Mouse (Mus musculus) embryonic facial prominence, embryonic 11.5 days (tissue): ENCODE data around the gene Mgat4c. TPM values are rescaled to one million over a fixed set of nuclear protein-coding genes. Genes with fewer than 3 reads are reported as not detected.

Experiments used
- ATAC-seq: fragments of 200-750 bp; cut with Nextera tagmentation; replicated peaks from 2 replicates; pipeline ENCODE4 v1.8.0; 2017; ENCODE audit warnings: low read depth; ENCODE audit not compliant: insufficient number of reproducible peaks, low FRiP score, low TSS enrichment
- DNase-seq: peaks from one replicate; pipeline ENCODE4 v3.0.0-alpha.2; 2015; ENCODE audit warnings: low spot score
- H3K27ac ChIP-seq: fragments of 300-500 bp; sonication (generic); replicated peaks from 2 replicates; pipeline ENCODE4 v1.5.1; 2014; ENCODE audit warnings: mild to moderate bottlenecking, low read depth, low read length, control low read depth
- H3K27me3 ChIP-seq: fragments of 300-500 bp; sonication (generic); 2 replicates; pipeline ENCODE4 v1.6.1; 2014; ENCODE audit warnings: mild to moderate bottlenecking, low read length, moderate library complexity, mixed read lengths; ENCODE audit not compliant: control insufficient read depth, insufficient read depth
- H3K36me3 ChIP-seq: fragments of 300-500 bp; sonication (generic); replicated peaks from 2 replicates; pipeline ENCODE4 v1.6.1; 2014; ENCODE audit warnings: low read depth, mild to moderate bottlenecking, low read length, moderate library complexity, mixed read lengths; ENCODE audit not compliant: control insufficient read depth, insufficient read depth
- H3K4me1 ChIP-seq: fragments of 300-500 bp; sonication (generic); 2 replicates; pipeline ENCODE4 v1.6.1; 2014; ENCODE audit warnings: low read length, mixed read lengths; ENCODE audit not compliant: control insufficient read depth, insufficient read depth
- H3K4me2 ChIP-seq: fragments of 300-500 bp; sonication (generic); 2 replicates; pipeline ENCODE4 v1.6.1; 2014; ENCODE audit warnings: low read depth, mild to moderate bottlenecking, control low read depth, low read length, moderate library complexity
- H3K4me3 ChIP-seq: fragments of 300-500 bp; sonication (generic); 2 replicates; pipeline ENCODE4 v1.5.1; 2014; ENCODE audit warnings: low read depth, low read length, control low read depth
- H3K9ac ChIP-seq: fragments of 300-500 bp; sonication (generic); replicated peaks from 2 replicates; pipeline ENCODE4 v1.6.1; 2014; ENCODE audit warnings: mild to moderate bottlenecking, control low read depth, low read length
- H3K9me3 ChIP-seq: fragments of 300-500 bp; sonication (generic); replicated peaks from 2 replicates; pipeline ENCODE4 v1.6.1; 2016; ENCODE audit warnings: mild to moderate bottlenecking, low read length, inconsistent platforms, mixed read lengths; ENCODE audit not compliant: control insufficient read depth
- WGBS: fragments of 180-500 bp; shearing (Covaris S2); extraction: QIAGEN DNeasy Blood & Tissue Kit; methylation state at CpG from one replicate; pipeline ENCODE4 v1.1.7; 2014; 5-methylcytosine and 5-hydroxymethylcytosine counted together
- polyA plus RNA-seq: library from polyadenylated mRNA; unstranded; fragments of >200 nt; fragmentation: Nextera tagmentation; extraction: Ambion mirVana; gene quantifications from 2 replicates; pipeline ENCODE4 v1.2.1, GENCODE M21; 2014

Gene Mgat4c
- polyA plus RNA-seq, 1 experiment from 2014 or later = 0.58 TPM

DNA sequence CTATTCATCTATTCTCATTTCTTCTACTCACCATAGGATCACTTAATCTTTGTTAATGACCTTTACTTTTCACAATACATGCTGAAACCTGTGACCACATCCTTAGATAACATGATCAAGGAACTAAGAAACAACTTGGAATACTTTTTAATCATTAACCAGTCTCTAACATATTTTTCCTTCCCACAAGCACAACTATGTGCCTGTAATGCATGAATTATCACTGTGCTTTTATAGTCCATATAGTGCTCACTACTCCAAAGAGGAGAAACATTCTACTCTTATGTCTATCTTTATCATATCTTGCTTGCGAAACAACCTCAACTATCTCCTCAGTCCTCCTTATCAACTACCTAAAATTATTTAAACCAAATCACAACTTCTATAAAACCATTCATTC lies 114.2 kb downstream of the Mgat4c start:
- Histone ChIP-seq H3K4me1 (no peaks in the 10 kb centered on the region), H3K9me3 (no peaks in the 10 kb centered on the region), H3K4me2 (no peak overlapping the region), H3K27ac (no peak overlapping the region), H3K9ac (no peak overlapping the region), H3K36me3 (no peaks in the 10 kb centered on the region), H3K4me3 (no peak overlapping the region), H3K27me3 (no peaks in the 10 kb centered on the region)
- WGBS = 91% methylated on average over 1 of the region's 1 CpGs
- DNase-seq = no peak
- no peak for ATAC-seq

DNA sequence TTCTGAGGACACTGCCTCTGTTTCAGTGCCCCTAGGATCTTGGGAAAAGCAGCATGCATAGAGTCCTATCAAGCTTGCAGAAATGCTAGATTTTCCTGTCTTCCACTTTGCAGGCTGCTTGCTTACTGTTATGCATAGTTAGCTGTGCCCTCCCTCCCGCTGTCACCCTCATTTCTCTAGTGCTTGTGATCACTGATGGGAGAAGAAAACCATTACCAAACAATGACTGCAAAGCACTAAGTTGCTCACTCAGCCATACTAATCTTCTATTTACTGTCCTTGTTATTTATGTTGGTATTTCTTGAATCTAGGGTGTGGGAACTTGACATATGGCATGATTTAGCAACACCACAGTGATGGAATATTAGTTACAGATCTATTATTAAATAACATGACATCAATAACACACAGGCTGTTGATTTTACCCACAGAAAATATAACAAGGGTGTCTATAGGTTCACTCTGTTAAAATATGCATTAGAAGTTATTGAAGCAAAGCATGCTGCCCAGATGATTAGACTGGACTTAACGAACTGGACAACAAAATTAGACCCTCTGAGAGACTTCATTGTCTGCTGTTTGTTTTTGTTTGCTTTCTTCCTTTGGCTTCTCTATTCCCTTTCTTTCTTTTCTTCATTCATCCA lies 117.7 kb downstream of the Mgat4c start:
- ATAC-seq (no peak), DNase-seq (no peak)
- Histone ChIP-seq H3K9ac (no peak overlapping the region), H3K4me1 (no peaks in the 10 kb centered on the region), H3K4me3 (no peak overlapping the region), H3K27me3 (no peaks in the 10 kb centered on the region), H3K9me3 (no peaks in the 10 kb centered on the region), H3K27ac (no peak overlapping the region), H3K4me2 (no peak overlapping the region), H3K36me3 (no peaks in the 10 kb centered on the region)
- WGBS = 58% methylated on average over 2 of the region's 2 CpGs

DNA sequence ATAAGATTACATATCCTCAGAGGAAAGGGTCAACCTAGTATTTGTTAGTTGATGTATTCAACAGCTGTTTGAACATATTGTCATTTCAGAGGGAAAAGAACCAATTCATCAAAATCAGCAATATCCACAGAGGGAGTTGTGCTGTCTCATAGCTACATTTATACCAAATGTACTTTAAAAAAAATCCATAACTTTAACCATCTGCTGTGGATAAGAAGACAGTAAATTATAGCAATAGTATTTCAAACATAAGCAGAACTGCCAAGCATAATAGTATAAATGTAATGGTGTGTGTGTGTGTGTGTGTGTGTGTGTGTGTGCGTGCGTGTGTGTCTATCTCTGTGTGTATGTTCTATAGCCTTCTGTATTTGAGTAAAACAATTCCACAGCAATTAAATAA lies 127.5 kb downstream of the Mgat4c start:
- Histone ChIP-seq H3K27ac (no peak overlapping the region), H3K36me3 (no peaks in the 10 kb centered on the region), H3K4me1 (no peaks in the 10 kb centered on the region), H3K27me3 (no peaks in the 10 kb centered on the region), H3K9me3 (no peaks in the 10 kb centered on the region), H3K4me3 (no peak overlapping the region), H3K9ac (no peak overlapping the region), H3K4me2 (no peak overlapping the region)
- 86% methylated on average over 2 of the region's 2 CpGs for WGBS
- no peak for DNase-seq
- ATAC-seq = no peak

DNA sequence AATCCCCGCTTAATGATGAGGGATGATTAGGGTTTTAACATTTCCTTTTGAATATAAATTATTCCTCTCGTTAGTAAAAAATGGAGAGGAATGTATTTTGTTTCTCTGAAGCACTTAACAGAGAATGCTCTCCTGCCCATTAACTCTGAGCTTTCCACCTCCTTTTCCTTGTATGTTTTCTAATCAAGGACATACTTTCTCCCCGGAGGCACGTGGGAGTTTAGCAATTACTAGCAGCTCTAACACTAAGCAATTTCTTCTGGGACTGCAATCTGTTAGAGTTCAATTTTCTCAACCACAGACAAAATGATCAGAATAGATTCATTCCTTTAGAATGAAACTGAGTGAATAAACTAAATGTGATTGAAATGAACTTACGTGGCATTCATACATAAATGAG lies 135.6 kb downstream of the Mgat4c start:
- DNase-seq (peak; percentile 4), ATAC-seq (no peak)
- no peaks in the 10 kb centered on the region for H3K4me1 ChIP-seq
- no peak overlapping the region for H3K4me2 ChIP-seq
- 67% methylated on average over 5 of the region's 5 CpGs for WGBS
- H3K9ac ChIP-seq = no peak overlapping the region
- no peak overlapping the region for H3K4me3 ChIP-seq
- no peaks in the 10 kb centered on the region for H3K9me3 ChIP-seq
- H3K27ac ChIP-seq = no peak overlapping the region
- H3K27me3 ChIP-seq = no peaks in the 10 kb centered on the region
- H3K36me3 ChIP-seq = no peaks in the 10 kb centered on the region

DNA sequence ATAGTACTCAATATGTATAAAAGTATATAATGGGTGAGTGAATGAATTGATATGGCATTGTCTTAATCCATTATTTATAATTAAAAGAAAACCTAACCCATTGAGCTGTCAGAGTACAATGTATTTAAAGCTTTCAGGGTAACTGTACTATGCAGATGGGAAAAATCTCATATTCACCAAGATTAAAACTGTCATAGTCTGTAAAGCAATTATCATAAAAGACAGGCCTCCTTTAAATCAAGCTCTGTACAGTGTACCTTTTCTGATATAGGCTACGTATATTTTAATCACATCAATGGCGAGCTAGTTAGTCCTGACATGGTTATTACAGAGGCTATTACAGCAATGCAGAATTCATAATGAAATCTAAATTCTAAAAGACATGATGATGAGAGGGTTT lies 146.7 kb downstream of the Mgat4c start:
- WGBS = 88% methylated on average over 2 of the region's 2 CpGs
- DNase-seq = no peak
- Histone ChIP-seq H3K27ac (no peak overlapping the region), H3K9me3 (no peaks in the 10 kb centered on the region), H3K4me2 (no peak overlapping the region), H3K4me3 (no peak overlapping the region), H3K4me1 (no peaks in the 10 kb centered on the region), H3K9ac (no peak overlapping the region), H3K36me3 (no peaks in the 10 kb centered on the region), H3K27me3 (no peaks in the 10 kb centered on the region)
- no peak for ATAC-seq

DNA sequence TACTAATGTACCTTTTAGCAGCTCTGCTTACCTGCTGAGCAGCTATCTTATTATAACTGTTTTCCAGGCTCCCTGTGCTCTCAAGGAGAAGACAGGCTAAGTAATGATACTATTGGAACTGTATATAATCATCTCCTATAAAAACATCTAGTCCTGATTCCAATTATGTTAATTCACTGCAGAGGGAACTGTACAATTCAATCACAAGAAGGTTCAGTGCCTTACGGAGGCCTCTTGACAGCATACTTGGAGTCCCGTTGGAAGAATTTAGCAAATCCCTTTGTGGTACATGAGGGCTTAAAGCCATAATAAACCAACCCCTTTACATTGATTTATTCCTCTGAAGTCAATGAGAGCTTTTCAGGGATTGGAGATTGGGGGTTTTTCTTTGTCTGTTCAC lies 174.8 kb downstream of the Mgat4c start:
- ATAC-seq (no peak), DNase-seq (no peak)
- H3K4me2 ChIP-seq = no peak overlapping the region
- no peaks in the 10 kb centered on the region for H3K36me3 ChIP-seq
- H3K27ac ChIP-seq = no peak overlapping the region
- 54% methylated on average over 2 of the region's 2 CpGs for WGBS
- H3K4me3 ChIP-seq = no peak overlapping the region
- no peak overlapping the region for H3K9ac ChIP-seq
- no peaks in the 10 kb centered on the region for H3K4me1 ChIP-seq
- H3K27me3 ChIP-seq = no peaks in the 10 kb centered on the region
- H3K9me3 ChIP-seq = no peaks in the 10 kb centered on the region

DNA sequence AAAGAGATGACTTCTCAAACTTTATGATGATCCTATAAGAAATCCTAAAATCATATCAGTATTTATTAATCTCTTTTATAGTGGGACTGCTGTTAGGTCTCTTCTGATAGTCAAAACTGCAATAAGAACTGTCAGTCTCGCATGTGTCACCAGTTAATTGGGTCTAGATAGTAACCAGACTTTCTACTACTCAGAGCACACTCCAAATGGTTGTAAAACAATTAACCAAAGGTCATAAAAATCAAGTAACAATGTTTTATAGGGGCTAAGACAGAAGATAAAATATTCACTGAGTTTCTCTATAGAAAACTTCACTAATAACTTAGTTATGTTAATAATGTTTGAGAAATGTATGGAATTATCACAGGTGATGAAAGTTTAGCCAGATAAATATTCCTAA lies 208.6 kb downstream of the Mgat4c start:
- Histone ChIP-seq H3K4me2 (no peak overlapping the region), H3K27me3 (no peaks in the 10 kb centered on the region), H3K36me3 (no peaks in the 10 kb centered on the region), H3K4me1 (no peaks in the 10 kb centered on the region), H3K4me3 (no peak overlapping the region), H3K9ac (no peak overlapping the region), H3K9me3 (no peaks in the 10 kb centered on the region), H3K27ac (no peak overlapping the region)
- ATAC-seq (no peak), DNase-seq (no peak)
- WGBS = 89% methylated on average over 1 of the region's 1 CpGs

DNA sequence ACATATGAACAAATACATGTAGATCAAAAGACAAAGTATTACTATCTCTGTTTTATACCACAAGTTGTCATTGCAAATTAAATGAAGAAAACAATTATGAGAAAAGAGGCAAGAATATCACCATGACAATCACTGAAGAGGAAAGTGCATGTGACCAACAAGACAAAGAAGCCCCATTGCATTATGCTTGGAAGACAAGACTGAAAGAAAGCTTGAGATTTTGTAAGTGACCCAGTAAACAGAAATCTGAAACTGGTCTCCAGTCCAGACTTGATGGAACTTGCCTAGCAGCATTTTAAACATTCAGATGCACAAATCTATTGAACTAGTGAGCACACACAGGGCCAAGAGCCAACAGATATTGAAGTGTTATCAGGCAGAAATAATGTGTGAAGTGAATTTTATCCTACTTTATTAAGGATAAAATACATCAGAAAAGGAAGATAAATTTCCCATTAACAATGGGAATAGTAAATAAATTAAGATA lies 236.1 kb downstream of the Mgat4c start:
- Histone ChIP-seq H3K36me3 (no peaks in the 10 kb centered on the region), H3K4me3 (no peak overlapping the region), H3K27me3 (no peaks in the 10 kb centered on the region), H3K4me1 (no peaks in the 10 kb centered on the region), H3K9ac (no peak overlapping the region), H3K27ac (no peak overlapping the region), H3K4me2 (no peak overlapping the region), H3K9me3 (no peaks in the 10 kb centered on the region)
- ATAC-seq = no peak
- no peak for DNase-seq
